Mouse (Mus musculus) E14TG2a.4 (cell line): ENCODE measurements around the gene Ddx42.

Experiments used
- CTCF ChIP-seq: conservative IDR thresholded peaks from 2 replicates; pipeline ENCODE4 v1.5.1; 2014; ENCODE audit warnings: low read length
- NANOG ChIP-seq: IDR thresholded peaks from 2 replicates; pipeline ENCODE4 v1.6.1; 2014; ENCODE audit warnings: borderline replicate concordance, low read length, mixed read lengths
- POU5F1 ChIP-seq: IDR thresholded peaks from 2 replicates; pipeline ENCODE4 v1.6.1; 2014; ENCODE audit warnings: low read length, borderline replicate concordance

DNA sequence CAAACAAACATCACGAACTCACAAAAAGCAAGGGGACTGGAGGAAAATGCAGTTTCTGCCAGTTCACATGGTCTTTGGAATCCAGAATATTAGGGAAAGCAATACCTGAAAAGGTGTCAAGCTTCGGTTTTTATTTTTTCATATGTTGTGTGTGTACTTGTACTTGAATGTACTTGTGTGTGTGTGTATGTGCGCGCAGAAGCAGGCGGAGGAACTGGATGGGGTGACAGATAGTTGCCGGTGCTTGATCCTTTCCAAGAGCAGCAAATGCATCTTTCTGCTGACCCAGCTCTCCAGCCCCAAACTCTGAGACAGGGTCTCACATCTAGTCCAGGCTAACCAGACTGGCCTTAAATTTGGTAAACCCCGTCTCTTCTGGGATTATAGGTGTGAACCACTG is 21.8 kb upstream of the Ddx42 start:
- TF ChIP-seq CTCF (no peak), NANOG (no peak), POU5F1 (no peak)
